Mouse (Mus musculus) ES-Bruce4 (cell line): ENCODE data around the gene Clec16a.

ENCODE experiments used
- CTCF ChIP-seq: IDR thresholded peaks from one replicate; pipeline ENCODE4 v1.8.1; 2011; ENCODE audit warnings: low read depth, low read length
- EP300 ChIP-seq: IDR thresholded peaks from 2 replicates; pipeline ENCODE4 v1.6.1; 2011; ENCODE audit warnings: low read depth, low read length; ENCODE audit not compliant: insufficient read depth

- TF ChIP-seq CTCF (no peak), EP300 (no peak)
Observed at GRCm38 (mm10) chr16:10627136-10627668, 82.1 kb downstream of the Clec16a start.
